Comparison of ENCODE assay signal across 11 mouse cellular contexts in genomic region chr3:128239813-128240421, GRCm38 (mm10).
"Had no signal": no experiment of that assay in that cellular context is flagged by ENCODE, and none has a peak within 500 bp of the region (broad histone marks: within the 10 kb centered on the region; RNA-seq: fewer than 3 reads in every experiment).

No protein-coding gene starts in this region.

- H3K36me3 ChIP-seq: kidney, embryonic 15.5 days; liver, embryonic 13.5 days; midbrain, embryonic 13.5 days had no signal

- H3K9me3 ChIP-seq: kidney, embryonic 15.5 days; liver, embryonic 13.5 days had no signal

- H3K27me3 ChIP-seq: kidney, embryonic 15.5 days; liver, embryonic 13.5 days; midbrain, embryonic 13.5 days had no signal

- DNase-seq: kidney, postnatal 10 days; kidney, postnatal 36 days; layer of hippocampus, postnatal 36 days; liver, embryonic 13.5 days; lung, adult 2 months; lung, postnatal 14 days; lung, postnatal 4 days; thymus, postnatal 25 days had no signal

- H3K4me1 ChIP-seq: kidney, embryonic 15.5 days; liver, embryonic 13.5 days; midbrain, embryonic 13.5 days had no signal

- H3K9ac ChIP-seq: kidney, embryonic 15.5 days; liver, embryonic 13.5 days; midbrain, embryonic 13.5 days had no signal

- H3K4me3 ChIP-seq: kidney, embryonic 15.5 days; left cerebral cortex, adult 2 months; liver, embryonic 13.5 days; midbrain, embryonic 13.5 days had no signal

- ATAC-seq: midbrain, embryonic 13.5 days had no signal

- H3K4me2 ChIP-seq: kidney, embryonic 15.5 days; liver, embryonic 13.5 days; midbrain, embryonic 13.5 days had no signal

- H3K27ac ChIP-seq: kidney, embryonic 15.5 days; left cerebral cortex, adult 2 months; liver, embryonic 13.5 days; midbrain, embryonic 13.5 days had no signal
